Mouse (Mus musculus): ENCODE results near the gene Ift81.
"Not testable (repeated sequence)": the region's sequence is repeated elsewhere in the genome, so short reads cannot be mapped to it uniquely, and the experiment has no call there.

Gene Ift81

GRCm38 (mm10) chr5:122613908-122614732 is at the start of gene Ift81:
Gene Ift81, minus strand, starts transcription at chr5:122614518.
- peak; percentile 67 for DNase-seq (ENCODE audit: low read depth)

DNA sequence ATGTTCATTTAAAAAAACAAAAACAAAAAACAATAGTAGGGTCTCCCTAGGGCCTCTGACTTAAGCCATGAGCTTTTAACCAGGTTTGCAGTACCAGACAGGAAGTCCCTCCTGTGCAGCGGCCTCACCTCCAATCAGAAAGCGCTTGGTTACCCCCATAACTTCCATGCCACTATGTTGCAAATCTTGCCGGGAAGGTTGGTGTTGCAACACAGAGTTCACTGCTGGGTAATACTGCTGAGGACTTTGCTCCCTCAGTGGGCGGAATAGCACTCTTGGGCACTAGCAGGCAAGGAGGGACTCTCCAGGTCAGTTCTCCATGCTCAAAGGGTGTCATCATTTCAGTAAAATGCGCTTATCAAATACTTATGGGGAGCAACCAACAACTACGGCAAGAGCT is 48.2 kb upstream of the Ift81 start:
- DNase-seq (ENCODE audit: low read depth), result no peak

DNA sequence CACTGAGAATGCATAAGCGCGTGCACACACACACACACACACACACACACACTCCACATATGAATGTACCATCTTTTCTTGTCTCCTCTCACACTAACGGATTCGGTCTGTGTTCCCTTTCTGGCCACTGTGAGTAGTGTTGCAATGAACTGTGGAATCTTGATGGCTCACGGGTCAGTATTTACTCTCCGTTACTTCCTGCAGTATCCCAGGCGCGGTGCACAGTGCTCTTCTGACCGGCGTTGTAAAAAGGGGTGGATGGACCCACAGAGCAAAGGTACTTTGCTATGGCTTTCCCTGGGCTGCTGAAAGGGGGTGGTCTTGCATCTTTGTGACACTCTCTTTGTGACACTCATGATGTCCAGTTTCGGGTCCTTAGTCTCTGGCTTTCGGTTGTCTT is 42.5 kb upstream of the Ift81 start:
- DNase-seq (ENCODE audit: low read depth), result no peak

DNA sequence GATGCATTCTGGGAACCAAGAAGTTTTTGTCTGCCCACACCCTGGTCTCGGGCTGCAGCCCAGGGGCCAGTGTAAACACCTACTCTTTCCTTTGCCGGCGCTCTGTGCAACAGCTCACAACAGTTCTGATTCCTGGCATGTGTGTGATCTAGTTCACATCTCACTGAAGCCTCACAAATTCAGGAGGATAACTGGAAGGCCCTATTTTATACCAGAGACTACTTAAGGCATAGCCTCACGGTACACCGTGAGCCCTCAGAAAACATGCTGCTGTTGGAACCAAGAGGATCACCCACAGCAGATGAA is 39.9 kb upstream of the Ift81 start:
- DNase-seq (ENCODE audit: low read depth), result peak; percentile 58

DNA sequence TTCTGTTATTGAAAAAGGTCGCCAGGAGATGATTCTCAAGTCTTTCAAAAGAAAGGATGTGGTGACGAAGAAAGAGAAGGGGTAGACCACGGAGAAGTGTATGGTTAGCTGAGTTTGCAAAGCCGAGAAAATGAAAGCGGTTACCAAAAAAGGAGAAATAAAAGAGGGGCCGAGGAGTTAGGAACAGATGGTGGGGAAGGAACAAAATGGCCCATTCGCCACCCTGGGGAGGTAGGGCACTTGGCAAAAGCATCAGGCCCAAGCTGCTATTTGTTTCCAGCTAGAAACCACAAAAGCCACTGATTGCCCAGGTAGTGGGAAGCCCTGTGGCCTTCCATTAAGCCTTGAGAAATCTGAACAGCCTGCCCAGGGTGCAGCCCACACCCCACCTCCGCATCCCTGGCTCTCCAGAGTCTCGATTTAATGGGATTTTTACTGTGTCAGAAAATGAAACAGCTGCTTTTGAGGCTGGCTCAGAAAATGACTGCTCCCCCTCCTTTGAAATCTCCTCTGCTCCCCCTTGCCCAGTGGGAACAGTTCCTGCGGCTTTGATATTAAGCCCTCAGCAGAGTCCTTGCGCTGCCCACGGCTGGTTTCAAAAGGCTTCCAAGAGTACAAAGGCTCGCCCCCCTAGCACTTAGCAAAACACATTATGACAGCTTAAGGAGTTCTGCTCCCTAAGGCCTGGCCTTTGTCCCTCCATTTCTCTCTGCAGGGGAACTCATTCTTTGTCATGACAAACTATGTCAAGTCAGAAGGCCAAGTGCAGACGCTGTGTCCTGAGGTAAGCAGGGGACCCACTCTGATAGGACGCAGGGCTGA is 39.3 kb upstream of the Ift81 start:
- peak; percentile 54 for DNase-seq (ENCODE audit: low read depth)

GRCm38 (mm10) chr5:122653112-122653445 is 38.8 kb upstream of the Ift81 start:
- no peak for DNase-seq (ENCODE audit: low read depth)

- DNase-seq (ENCODE audit: low read depth), result no peak
Measured at GRCm38 (mm10) chr5:122652506-122652905, 38.2 kb upstream of the Ift81 start.

DNA sequence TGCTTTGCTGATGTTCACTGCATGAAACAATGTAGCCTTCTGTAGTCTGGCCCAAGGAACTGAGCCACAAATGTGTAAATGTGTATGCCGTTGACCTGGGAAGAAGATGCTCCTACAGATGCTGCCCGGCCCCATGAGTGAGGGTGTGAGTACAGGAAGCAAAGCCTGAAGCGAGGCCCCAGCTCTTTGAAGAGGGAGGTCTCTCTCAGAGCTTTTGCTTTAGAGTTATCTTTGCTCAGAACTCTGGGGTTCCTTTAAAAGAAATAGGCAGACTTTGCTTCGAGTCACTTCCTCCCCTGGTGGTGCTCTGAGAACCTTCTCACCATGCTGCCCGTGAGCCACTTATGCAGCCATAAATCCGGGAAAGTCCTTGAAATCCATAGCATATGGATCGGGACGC is 35.8 kb upstream of the Ift81 start:
- DNase-seq (ENCODE audit: low read depth), result no peak

DNA sequence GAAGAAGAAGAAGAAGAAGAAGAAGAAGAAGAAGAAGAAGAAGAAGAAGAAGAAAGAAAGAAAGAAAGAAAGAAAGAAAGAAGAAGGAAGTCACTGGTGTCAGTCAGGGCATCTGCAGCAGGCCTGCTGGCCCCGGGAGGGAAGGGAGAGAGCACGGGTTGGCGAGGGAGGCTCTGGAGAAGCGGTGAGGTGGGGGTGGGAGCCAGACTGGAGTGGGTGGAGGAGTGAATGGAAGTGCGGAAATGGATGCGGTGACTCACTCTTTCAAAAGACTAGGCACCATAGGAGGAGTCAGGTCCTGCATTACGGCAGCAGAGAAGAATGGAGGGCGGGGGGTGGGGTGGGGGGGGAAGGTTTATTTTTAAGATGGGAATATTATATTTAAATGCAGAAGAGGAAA is 34.9 kb upstream of the Ift81 start:
- DNase-seq (ENCODE audit: low read depth), result peak; percentile 74

DNA sequence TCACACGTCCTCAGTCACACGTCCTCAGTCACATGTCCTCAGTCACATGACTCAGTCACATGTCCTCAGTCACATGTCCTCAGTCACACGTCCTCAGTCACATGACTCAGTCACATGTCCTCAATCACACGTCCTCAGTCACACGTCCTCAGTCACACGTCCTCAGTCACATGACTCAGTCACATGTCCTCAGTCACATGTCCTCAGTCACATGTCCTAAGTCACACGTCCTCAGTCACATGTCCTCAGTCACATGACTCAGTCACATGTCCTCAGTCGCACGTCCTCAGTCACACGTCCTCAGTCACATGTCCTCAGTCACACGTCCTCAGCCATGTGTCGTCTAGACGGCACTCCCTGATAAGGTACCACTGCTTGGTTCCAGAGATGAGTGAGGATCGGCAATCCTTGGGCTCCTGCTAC is 33.6 kb upstream of the Ift81 start:
- DNase-seq (ENCODE audit: low read depth), result not testable (repeated sequence)

DNA sequence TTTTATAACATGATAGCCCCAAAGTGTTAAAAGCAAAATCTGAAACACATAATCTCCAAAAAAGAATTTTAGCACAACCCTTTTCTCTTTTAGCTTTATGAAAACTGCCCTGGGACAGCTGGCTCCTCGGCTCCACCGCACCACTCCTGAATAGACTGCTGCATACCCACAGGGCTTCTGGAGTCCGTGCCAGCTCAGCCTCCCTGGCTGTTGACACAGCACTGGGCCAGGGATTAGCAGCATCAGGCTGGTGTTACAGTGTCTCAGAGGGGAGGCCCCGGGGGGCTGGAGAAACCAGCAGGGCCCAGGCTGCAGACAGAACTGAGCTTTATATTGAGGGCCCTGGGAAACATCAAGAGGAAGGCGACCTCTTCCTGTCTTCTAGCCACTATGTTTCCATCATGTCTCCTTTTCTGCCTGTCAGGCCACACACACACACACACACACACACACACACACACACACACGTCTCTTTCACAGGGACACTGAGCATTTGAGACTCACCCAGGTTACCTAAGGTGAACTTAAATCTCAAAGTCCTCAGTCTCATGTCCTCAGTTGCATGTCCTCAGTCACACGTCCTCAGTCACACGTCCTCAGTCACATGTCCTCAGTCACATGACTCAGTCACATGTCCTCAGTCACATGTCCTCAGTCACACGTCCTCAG is 33.1 kb upstream of the Ift81 start:
- no peak for DNase-seq (ENCODE audit: low read depth)

DNA sequence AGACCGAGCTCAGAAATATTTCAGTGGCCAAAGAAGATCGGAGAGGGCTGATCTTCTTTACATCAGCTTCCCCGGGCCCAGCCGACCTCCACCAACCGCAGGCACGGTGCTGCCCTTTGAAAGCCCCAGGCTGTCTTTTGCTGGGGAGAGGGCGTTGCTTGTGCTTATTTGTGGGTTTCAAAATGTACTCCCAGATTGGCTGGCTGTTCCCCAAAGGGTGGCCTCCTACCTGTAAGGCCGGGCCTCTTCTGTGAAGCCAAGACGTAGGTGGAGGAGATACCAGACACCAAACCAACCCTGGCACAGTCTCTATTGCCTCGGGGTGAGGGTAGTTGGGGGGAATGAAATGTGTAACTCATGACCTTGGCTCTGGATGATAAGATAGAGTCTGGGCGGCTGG is 31.7 kb upstream of the Ift81 start:
- no peak for DNase-seq (ENCODE audit: low read depth)

- DNase-seq (ENCODE audit: low read depth), result no peak
Measured at GRCm38 (mm10) chr5:122645290-122645689, 31.0 kb upstream of the Ift81 start.

GRCm38 (mm10) chr5:122644111-122644607 is 29.8 kb upstream of the Ift81 start:
- no peak for DNase-seq (ENCODE audit: low read depth)

GRCm38 (mm10) chr5:122643701-122644100 is 29.4 kb upstream of the Ift81 start, which contains the start of gene P2rx7:
Gene P2rx7, plus strand, starts transcription at chr5:122643911.
- DNase-seq (ENCODE audit: low read depth), result peak; percentile 77

DNA sequence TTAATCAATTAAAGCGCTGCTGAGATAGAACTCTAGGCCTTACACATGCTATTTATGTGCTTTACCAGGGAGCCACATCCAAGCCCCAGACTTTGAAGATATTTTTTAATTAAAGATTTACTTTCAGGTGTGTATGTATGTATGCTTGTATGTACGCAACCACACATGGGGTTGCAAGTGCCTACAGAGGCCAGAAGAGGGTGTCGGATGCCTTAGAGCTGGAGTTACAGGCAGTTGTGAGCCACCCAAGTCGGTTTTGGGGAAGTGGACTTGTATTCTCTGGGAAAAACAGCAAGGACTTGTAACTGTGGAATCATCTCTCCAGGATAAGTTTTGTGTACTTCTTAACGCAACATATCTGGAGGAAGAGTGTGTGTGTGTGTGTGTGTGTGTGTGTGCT is 25.7 kb upstream of the Ift81 start:
- no peak for DNase-seq (ENCODE audit: low read depth)

- no peak for DNase-seq (ENCODE audit: low read depth)
Measured at GRCm38 (mm10) chr5:122639517-122639916, 25.2 kb upstream of the Ift81 start.

DNA sequence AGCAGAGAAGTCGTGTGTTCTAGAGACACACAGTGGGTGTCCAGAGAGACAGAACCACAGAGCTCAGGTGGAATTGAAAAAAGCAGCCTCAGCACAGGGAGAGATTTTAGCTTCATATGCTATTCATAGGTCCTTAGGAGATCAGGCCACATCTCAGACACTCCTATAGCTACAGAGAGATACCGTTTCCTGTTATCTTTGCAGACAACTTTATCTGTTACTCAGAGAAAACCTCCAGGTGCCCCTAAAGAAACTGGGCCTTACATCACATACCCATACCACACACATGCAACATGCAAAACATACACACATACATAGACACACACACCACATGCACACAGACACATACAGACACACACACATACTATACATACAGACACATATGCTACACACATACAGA is 24.0 kb upstream of the Ift81 start:
- no peak for DNase-seq (ENCODE audit: low read depth)

GRCm38 (mm10) chr5:122636958-122637357 is 22.6 kb upstream of the Ift81 start:
- DNase-seq (ENCODE audit: low read depth), result peak; percentile 66

GRCm38 (mm10) chr5:122636308-122636707 is 22.0 kb upstream of the Ift81 start:
- DNase-seq (ENCODE audit: low read depth), result no peak

DNA sequence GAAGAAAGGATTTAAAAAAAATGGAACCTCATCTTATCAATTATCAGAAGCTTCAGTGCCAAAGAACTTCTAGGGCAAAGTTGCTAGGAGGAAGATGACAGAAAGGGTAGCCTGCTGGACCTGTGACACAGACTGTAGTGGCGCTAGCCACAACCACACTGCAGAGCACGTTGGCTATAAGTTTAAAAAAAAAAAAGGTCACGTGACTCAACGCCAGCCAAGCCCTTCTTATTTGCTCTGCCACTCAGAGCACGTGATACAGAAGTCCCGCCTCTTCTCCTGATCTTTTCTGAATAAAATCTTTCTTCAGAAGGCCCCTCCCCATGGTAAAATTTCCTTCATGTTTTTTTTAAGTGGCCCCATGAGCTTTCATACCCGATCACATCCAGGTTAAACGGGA is 20.9 kb upstream of the Ift81 start:
- DNase-seq (ENCODE audit: low read depth), result no peak

GRCm38 (mm10) chr5:122627243-122627642 is 12.9 kb upstream of the Ift81 start:
- no peak for DNase-seq (ENCODE audit: low read depth)
